Mouse (Mus musculus) cerebellum, postnatal 14 days (tissue): ENCODE results near the gene Ccn5.

Experiments used
- DNase-seq, 2 experiments: peaks; one replicate each; pipeline ENCODE4 v3.0.0; 2021; ENCODE audit warnings: mixed read lengths in 2 of 2

Ccn5 gene

DNA sequence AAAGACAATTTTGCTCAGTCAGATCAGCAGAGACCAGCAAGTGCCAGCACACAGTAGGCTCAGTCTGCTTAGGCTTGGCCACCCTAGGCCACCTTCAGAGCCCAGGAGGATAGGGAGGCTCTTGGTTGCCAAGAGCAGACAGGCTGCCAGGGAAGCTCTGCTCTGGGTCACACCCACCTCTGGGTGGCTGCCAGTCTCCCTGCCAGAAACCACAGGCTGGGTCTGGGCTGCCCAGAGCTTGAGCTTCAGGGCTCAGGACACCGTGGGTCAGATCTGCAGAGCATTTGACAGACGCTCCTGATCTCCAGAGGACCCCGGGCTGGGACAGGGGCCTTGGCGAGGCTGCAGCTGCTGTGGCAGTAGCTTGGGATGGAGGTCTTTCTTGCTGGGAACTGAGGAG is at the start of gene Ccn5:
TSS of gene Ccn5 (plus strand) at position 255 of the 400 bp plus-strand sequence.
- DNase-seq, result peak; percentile 96 to 97

- DNase-seq, result no peak
These were observed 44.0 kb upstream of the Ccn5 start for GRCm38 (mm10) chr2:163776661-163777060.

DNA sequence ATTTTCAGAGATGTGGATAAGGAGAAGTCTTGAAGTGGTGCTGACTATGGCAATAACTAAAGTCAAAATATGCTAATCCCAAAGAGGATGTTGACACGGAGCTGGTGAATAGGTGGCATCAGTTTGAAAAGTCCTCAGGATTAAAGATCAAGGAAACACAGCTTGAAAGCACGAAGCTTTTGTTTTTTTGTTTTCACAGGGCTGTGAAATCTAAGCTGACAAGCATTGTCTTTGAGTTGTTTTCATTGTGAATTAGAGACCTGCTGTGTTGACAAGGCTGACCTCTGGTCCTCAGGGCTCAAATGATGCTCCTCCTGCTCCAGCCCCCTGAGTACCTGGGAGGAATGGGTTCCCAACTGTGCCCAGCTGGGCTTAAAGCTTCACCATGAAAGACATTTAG is 43.6 kb upstream of the Ccn5 start:
- no peak for DNase-seq

DNA sequence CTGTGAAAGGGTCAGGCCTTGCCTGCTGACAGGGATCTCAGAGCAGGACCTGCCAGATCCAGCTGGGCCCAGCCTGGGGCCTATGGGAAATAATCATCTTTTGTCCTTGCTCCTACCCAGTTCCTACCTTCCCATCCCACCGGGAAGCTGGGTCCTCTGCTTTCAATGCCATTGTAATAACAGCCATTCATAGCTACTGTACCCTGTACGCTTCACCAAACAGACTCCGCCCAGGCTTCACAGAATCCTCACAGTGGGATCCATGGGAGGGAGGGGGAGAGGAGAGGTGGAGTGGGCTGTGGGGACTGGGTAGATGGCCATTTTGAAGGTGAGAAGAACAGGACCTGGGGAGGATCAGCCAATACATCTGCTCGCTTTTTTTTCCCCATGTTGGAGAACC is 41.8 kb upstream of the Ccn5 start:
- no peak for DNase-seq

DNA sequence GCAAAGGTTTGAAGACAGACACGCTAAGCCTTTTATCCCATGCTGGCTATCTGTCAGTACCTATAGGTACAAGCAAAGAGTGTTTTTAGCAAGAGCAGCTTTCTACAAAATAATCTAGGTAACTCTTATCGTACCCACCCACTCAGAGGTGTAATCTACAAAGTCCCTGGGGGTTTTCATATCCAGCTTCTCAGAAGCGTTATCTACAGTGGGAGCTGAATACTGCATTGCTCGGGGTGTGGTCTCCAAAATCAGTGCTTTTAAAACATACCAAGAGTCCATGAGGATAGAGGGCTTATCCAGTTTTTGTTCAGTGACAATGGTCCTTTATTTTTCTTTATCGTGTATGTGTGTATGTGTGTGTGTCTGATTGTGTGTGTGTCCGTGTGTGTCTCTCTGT is 37.3 kb upstream of the Ccn5 start:
- DNase-seq, result no peak

DNA sequence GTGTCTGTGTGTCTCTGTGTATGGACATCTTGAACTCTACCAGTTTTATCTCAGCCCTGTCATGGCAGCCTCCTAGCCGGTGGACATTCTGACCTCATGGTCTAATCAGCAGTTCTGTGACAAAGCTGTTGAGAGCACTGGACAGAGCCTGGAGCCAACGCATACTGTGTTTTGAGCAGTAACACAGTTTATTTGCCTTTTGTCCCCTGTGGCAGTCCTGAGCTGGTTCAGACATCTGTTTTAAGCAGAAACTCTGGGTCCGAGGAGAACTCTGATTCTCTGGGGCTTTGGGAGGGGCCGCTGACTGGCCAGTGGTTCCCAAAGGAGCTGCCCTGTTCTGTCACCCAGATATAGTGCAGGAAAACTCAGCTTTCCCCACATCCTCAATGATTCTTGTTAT is 36.8 kb upstream of the Ccn5 start:
- DNase-seq, result no peak

DNA sequence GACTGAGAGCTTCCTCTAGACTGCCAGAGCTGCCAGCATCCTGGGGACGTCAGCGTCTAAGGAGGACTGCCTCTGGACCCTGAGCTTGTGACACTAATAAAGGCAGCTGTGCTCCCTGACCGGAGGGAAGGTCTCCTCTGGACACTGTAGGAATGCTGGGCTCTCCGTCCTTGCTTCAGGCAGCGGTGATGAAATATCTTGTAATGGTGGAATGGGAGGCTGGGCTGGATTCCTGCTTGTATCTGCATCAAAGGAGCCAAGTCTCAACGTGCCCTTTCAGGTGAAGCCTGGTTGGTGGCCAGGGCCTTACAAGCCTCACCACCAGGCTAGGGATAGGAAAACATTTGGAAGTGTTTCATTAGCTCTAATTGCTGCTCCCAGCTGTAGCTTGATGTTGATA is 33.6 kb upstream of the Ccn5 start:
- no peak for DNase-seq

GRCm38 (mm10) chr2:163787709-163788108 is 33.0 kb upstream of the Ccn5 start:
- DNase-seq, result peak; percentile 70 to 75

DNA sequence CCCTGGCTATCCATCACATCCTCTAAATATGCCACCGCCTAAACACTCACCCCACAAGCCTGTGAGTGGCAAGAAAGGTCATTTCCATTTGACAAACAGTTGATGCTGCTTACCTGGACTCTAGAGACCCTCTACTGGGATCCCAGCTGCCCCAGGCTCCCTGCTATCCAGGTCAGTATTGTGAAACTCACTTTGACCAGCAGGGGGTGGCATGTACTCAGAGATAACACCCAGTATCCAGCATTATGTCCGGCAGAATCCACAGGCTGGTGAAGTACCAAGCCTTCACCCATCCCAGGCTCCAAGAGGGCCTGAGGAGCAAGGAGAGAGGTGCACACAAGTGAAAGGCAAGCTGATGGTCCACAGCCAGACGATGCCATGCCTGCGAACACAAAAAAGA is 32.2 kb upstream of the Ccn5 start:
- DNase-seq, result peak; percentile 86 to 88

- DNase-seq, result peak; percentile 68 to 70
These were observed 22.2 kb upstream of the Ccn5 start for GRCm38 (mm10) chr2:163798411-163798810.

GRCm38 (mm10) chr2:163800832-163801231 is 19.8 kb upstream of the Ccn5 start:
- DNase-seq, result peak; percentile 24 to 42

DNA sequence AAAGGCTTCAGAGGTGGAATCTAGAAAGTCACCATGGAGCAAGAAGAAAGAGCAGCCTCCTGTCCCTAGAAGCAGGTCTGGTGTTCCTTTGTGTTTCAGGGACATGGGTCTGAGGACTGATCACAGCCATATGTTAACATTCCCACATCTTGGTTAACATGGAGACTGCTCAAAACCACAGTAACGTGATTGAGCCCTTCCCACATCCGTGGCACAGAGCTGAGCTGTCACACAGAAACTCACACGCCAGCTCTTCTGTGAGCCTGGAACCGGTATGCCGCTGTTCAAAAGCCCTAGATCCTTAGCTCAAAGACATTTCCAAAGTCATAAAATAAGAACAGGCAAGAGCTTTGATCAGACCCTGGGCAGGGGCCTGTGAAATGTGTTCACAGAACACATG is 19.3 kb upstream of the Ccn5 start:
- no peak for DNase-seq

DNA sequence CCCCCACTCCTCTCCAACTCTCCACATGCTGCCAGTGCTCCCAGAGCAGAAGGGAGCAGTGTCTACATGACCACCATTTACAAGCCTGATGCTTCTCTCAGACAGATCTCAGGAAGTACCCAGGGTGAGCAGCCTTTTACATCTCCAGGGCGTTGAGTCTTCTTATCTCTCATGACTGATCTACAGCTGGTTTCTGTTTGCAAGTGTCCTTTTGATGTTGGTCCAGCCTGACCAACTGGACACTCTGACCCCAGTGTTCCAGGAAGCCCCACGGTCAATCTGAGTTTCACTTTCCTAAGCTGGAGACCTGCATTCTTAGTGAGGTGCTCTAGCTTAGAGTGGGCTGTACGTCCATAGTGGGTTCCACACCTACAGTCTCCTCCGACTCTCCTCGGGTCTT is 16.8 kb upstream of the Ccn5 start:
- DNase-seq, result no peak

- no peak for DNase-seq
These were observed 11.5 kb upstream of the Ccn5 start for GRCm38 (mm10) chr2:163809166-163809565.

- DNase-seq, result no peak
These were observed 11.0 kb upstream of the Ccn5 start for GRCm38 (mm10) chr2:163809704-163810103.

GRCm38 (mm10) chr2:163813077-163813476 is 7.6 kb upstream of the Ccn5 start:
- DNase-seq, result no peak

- DNase-seq, result no peak
These were observed 5.8 kb upstream of the Ccn5 start for GRCm38 (mm10) chr2:163814739-163815465.

GRCm38 (mm10) chr2:163823248-163823647 is 2.6 kb downstream of the Ccn5 start:
- peak; percentile 81 to 89 for DNase-seq

DNA sequence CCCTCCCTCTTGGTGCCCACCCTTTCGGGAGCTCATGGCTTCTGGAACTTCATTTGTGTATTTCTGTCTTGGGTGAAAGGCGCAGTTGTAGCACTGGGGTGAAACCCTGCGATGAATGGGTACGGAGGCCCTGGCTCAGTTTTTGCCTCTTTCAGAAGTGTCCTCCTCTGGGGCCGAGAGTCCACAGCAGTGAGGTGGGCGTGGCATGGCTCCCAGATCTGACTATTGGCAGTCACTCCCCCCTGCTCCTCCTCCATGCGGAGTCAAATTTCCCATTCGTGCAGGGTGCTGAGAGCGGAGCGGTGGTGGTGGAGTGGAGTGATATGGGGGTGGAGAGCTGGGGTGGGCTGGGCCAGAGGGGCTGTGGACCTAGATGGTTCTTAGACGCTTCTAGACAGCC is 3.1 kb downstream of the Ccn5 start:
- no peak for DNase-seq

DNA sequence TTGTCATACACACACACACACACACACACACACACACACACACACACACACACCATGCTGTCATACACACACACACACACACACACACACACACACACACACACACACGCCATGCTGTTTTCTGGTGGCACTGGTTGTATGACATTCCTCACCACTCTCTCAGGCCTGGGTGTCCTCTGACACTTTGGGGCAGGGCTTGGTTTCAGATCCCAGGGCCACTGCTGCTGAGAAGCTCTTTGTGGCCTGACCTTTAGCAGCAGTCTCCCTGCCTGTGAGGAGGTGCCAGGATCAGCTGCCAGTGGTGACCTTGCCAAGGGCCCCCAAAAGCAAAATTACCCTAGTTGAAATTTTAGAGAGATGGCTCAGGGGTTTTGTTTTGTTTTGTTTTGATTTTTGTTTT is 5.2 kb downstream of the Ccn5 start:
- no peak for DNase-seq

GRCm38 (mm10) chr2:163826494-163826893 is 5.8 kb downstream of the Ccn5 start:
- DNase-seq, result no peak

DNA sequence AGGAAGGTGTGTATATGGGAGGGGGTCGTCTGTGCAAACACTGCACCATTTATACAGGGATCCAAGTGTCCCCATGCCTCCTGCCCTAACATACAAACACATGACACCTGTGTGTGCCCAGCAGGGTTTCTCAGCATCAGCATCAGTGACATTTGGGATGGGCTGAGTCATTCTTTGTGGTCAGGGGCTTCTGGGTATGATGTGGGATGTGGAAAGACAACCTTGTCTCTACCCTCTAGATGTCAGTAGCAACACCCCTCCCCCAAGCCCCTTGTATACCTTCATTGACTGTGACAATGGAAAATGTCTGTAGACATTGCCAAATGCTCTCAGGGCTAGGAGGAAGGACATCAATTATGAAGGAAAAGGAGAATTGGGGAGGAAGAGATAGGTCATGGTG is 10.5 kb downstream of the Ccn5 start:
- no peak for DNase-seq

DNA sequence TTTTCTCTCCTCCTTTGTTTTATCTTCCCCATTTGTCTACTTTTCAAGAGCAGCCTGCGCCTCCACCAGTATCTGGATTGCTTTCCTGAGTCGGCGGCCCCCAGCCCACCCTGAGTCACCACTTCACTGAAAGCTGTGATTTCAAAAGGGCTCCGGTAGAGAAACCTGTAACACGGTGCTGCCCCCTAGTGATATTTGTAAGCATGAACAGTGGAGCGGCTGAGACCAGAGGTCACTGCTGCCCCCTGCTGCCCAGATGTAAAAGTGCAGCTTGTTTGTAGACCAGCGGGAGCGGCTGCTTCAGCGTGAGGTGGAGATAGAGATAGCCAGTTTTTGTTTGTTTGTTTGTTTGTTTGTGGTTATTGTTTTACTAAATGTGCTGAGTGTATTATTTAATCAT is 17.4 kb downstream of the Ccn5 start:
- peak; percentile 94 for DNase-seq

GRCm38 (mm10) chr2:163839519-163839918 is 18.9 kb downstream of the Ccn5 start:
- DNase-seq, result peak; percentile 86 to 90

DNA sequence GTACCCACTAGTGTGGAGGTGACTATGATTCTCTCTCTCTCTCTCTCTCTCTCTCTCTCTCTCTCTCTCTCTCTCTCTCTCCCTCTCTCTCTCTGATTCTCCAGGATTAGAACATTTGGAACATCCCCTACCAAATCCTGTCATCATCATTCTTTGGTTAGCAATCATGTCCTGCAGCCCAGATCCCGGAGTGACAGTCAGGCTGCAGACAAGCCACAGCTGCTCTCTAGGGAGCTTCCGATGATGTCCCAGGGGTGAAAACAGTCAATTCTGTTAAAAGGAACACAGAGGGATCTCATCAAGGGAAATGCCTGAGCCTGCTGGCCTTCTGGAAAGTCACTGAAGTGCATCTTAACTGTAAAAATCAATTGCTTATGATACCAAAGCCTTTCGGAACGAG is 21.4 kb downstream of the Ccn5 start:
- no peak for DNase-seq
